Mouse (Mus musculus) layer of hippocampus, postnatal 10 days (tissue): Measurements from ENCODE around the gene Dnajc4. TPM values are rescaled to one million over a fixed set of nuclear protein-coding genes. Genes with fewer than 3 reads are reported as not detected.
"Not testable (repeated sequence)": the region's sequence is repeated elsewhere in the genome, so short reads cannot be mapped to it uniquely, and the experiment has no call there.

Source experiments
- DNase-seq, 2 experiments: peaks; one replicate each; pipeline ENCODE4 v3.0.0; 2021; ENCODE audit warnings: low spot score in 2 of 2
- total RNA-seq, 2 experiments: library from RNA; stranded (reverse); gene quantifications; 2 replicates each; pipeline ENCODE4 v1.2.3; 2021

Dnajc4 gene
- total RNA-seq, 2 experiments from 2014 or later = 18.1 to 21.5 TPM

DNA sequence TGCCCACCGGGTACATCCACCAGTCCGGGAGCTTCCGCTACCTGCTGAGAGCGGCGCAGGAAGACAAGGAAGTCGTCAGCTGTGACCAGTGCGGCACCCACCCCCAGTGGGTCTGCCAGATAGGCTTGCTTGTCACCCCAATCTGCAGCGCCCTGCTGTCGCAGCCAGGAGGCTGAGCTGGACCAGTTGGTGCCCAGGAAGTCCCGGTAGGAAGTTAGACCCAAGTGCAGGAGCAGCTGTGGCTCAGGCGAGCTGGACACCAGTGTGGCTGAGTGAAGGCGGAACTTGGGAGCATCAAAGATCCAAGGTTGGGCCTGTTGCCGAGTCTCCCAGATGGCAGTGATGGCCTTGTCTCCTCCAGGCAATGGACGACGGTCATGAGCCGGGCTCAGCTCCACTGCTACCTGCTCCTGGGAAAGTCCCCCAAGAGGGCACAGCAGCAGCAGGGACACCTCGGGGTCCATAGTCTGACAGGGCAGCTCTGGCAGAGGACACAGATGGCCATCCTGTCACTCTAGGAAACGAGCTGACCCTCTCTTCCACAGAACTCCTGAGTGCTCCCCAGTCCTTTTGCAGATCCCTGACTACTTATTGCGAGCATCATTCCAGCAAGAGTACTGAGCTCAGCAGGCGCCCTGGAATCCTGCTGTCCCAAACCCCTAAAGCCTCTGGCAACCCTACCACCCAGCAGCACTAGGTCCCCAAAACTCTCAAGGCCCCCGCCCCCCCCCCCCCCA, 3.1 kb upstream of the Dnajc4 start:
- DNase-seq = no peak

- DNase-seq = no peak
Measured at GRCm38 (mm10) chr19:6994489-6994888, 2.1 kb upstream of the Dnajc4 start.

GRCm38 (mm10) chr19:6994002-6994401, 1.6 kb upstream of the Dnajc4 start:
- DNase-seq = no peak

DNA sequence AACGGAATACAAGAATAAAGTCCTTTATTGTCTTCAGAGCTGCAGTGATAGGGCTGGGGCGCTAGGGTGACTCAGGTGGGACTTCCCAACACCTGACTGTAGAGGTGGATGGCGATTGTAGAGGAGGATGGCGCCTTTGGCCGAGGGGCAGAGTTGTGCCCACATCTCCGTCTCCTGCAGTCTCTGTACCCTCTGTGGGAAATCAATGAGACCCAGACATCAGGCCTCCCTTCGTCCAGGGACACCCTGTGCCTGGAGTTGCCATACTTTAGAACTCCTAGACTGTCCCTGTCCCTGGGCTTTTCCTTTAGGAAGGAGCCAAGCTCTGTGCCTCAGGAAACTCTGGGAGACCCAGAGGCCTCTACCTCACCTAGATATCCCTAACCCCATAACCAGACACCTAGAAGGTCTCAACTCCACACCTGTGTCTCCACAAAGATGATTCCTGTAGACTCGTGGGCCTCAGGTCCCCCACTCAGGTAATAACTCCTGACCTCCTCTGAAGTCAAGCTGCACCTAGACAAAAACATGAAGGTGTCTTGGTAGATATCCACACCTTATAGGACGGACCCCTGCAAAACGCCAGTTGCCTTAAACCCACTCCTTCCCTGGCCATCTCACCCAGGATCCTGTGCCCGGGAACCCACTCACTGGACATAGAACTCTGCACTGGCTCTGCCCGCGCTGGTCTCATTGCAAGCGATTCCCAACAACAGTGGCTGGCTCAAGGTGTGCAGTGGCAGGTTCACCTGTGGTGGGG, 819 bp upstream of the Dnajc4 start:
- no peak for DNase-seq

- not testable (repeated sequence) for DNase-seq
Measured at GRCm38 (mm10) chr19:6991166-6991565, 1.2 kb downstream of the Dnajc4 start.

DNA sequence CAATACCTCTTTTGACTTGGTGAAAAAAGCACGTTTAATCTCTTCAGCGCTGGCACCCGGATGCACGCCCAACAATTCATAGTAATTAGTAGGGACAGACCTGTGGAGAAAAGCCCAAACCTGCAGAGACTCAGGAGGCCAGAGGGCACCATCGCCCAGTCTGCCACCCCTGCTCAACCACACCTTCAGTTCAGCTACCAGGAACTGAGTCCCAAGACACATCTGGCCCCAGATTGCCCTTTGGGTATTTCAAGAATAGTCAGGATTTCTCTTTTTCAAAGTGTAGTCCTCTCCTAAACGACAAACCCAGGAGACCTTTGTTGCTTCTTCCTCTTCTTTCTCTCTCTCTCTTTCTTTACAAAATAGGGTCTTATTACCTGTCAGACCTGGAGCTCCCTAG, 1.7 kb downstream of the Dnajc4 start:
- no peak for DNase-seq

- no peak for DNase-seq
Measured at GRCm38 (mm10) chr19:6989251-6989650, 3.1 kb downstream of the Dnajc4 start.

DNA sequence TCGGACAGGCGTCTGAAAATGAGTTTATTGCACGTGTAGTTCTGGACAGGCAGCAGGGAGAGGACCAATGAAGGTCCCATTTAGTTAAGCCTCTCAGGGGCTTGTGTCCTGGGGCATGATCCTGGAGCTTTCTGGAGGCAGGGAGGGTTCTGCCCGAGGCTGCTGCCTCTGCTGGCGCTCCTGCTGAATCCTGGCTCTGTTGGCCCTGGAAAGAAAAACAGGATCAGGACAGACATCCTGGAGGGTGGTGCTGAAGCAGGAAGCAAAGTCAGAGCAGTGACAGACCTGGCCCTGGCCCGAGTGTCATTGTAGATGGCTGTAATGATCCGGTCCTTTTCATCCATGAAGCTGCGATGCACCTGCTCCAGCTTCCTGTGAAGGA, 4.5 kb downstream of the Dnajc4 start:
- no peak for DNase-seq

- peak; percentile 60 to 76 for DNase-seq
Measured at GRCm38 (mm10) chr19:6987061-6987903, 5.1 kb downstream of the Dnajc4 start, which contains the start of gene Vegfb. Gene Vegfb, minus strand, starts transcription at chr19:6987651.

DNA sequence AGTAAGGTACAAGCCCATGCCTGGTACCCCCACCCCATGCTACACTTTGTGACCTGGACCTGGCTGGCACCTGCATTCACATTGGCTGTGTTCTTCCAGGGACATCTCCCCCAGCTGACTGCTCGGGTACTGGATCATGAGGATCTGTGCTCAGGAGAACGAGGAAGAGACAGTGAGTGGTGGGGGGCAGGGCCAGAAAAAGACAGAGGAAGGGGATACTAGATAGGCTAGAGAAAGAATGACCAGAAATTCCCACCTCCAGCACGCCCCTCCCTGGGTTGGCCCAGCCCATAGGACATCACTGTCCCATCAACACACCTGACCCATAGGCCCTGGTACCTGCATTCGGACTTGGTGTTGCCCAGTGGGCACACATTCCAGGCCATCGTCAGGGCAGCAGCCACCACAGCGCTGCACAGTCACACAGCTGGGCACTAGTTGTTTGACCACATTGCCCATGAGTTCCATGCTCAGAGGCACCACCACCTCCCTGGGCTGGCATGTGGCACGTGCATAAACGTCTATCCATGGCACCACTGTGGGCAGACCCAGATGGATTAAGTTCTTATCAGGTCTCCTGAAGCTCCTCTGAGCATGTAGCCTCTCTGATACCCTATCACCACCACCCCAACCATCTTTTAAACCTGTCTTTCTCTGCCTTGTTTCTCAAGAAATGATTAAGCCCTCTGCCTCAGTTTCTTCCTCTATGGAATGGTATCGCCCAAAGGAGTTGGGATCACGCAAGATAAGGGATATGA, 6.2 kb downstream of the Dnajc4 start:
- no peak for DNase-seq

DNA sequence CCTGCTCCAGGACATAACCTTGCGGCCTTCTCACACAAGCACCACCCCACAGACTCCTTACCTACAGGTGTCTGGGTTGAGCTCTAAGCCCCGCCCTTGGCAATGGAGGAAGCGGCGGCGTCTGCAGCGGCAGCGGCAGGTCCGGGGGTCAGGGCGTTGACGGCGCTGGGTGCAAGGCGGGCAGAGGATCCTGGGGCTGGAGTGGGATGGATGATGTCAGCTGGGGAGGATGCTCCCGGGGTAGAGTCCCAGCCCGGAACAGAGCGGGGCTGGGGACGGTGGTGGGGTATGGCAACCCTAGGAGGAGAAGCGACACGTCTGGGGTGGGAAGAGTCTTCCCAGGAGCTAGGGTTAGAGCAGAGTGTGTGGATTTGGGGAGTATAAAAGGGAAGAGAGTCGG, 7.1 kb downstream of the Dnajc4 start:
- DNase-seq = no peak

DNA sequence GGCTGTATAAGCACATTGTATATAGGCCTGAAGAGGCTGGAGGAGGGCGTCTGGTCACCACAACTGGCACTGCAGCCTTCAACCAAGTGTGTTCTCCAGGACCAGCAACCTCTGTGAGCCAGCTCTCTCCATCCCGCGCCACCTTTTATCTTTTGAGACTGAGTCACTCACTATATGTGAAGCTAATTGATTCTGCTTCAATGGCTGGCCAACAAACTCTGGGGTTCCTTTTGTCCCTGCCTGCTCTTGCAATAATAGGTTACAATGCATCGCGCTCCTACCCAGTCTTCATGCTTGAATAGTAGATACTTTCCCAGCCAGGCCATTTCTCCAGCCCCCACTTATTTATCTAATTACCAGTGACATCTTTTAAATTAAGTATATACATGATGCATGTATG, 8.8 kb downstream of the Dnajc4 start:
- DNase-seq = no peak

DNA sequence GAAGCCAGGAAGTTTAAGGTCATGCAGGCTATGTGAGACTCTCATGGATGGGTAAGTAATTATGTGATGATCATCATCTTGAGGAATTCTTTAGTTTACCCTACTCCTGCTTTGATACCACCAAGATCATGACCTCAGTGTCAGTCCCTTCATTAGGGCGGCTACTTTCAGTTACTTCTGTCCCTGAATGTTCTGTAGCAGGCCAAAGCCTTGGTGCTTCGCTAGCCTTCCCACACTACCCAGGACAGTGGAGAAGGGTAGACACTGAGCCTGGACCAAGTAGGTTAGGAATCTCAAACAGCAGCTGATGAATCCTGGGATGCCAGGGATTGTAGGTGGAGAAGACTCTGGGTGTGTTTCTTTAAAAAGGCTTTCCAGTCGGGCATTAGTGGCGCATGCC, 10.9 kb downstream of the Dnajc4 start:
- no peak for DNase-seq

DNA sequence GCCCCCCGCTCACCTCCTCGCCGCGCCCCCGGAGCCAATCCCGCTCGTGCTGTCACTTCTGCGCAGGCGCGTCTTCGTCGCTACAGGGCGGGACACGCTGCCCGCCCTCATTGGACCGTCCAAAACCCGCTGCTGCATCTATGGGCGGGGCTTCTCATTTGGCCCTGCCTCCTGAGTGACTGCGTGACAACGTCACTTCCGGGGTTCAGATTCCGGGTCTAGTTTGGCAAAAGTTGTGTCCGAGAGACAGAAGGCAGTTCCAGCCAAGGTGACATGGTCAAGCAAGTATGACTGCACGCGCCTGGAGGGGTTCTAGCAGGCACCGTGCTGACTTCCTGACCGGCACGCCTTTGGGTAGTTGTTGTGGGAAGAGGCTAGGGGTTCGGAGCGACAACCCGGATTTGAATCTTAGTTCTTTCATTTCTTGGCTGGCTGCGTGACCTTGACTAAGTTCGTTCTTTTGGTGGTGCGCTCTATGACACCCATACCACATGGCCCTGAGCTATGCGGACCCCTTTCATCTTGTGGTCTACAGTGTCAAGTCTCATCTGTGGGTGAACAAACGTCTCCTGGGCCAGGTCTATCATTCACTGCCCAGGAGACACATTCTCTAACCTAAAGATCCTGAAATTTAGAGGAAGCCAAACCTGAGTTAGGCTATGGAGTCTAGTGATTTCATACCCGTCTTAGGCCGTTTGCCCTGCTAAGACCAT, 11.8 kb downstream of the Dnajc4 start, which contains the start of gene Fkbp2:
TSS of gene Fkbp2 (minus strand) at position 121 of the 713 bp plus-strand sequence.
- DNase-seq = peak; percentile 99

GRCm38 (mm10) chr19:6979486-6980380, 12.6 kb downstream of the Dnajc4 start:
- peak; percentile 99 to 100 for DNase-seq

DNA sequence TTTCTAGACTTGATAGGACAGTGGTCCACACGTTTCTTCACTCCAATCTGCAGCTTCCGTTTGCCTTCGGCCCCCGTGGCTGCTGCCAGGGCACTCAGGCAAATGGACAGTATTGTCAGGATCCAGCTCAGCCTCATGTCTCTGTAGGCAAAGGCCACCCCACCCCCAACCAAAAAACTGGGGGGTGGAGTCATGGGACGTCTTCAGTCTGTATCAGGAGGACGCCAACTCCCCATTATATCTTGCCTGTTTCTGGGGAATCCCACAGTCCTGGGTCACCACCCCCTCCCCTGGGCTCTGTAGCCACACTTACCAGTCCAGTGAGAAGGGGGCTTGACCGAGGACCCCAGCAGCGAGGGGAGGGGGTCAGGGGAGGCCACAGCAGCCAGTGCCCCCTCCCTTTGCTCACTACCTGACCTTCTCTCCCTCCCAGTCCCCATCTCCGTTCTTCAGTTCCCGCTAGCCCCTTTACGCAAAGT, 13.3 kb downstream of the Dnajc4 start:
- DNase-seq = peak; percentile 32 to 52

DNA sequence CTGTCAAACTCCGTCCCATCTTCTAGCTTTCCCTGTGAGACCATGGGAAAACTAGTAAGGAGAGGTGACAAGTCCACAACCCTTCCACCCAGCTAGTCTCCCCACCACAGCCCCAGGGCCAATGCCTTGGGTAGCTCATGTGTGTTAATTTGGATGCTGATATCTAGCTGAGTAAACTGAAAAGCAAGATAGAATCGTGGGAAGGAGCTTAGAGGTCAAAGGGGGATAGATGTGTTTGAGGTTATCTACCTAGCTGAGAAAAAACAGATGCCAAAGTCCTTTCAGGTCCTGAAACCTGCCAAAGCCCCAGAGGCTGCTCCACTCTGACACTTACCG, 13.8 kb downstream of the Dnajc4 start:
- no peak for DNase-seq

DNA sequence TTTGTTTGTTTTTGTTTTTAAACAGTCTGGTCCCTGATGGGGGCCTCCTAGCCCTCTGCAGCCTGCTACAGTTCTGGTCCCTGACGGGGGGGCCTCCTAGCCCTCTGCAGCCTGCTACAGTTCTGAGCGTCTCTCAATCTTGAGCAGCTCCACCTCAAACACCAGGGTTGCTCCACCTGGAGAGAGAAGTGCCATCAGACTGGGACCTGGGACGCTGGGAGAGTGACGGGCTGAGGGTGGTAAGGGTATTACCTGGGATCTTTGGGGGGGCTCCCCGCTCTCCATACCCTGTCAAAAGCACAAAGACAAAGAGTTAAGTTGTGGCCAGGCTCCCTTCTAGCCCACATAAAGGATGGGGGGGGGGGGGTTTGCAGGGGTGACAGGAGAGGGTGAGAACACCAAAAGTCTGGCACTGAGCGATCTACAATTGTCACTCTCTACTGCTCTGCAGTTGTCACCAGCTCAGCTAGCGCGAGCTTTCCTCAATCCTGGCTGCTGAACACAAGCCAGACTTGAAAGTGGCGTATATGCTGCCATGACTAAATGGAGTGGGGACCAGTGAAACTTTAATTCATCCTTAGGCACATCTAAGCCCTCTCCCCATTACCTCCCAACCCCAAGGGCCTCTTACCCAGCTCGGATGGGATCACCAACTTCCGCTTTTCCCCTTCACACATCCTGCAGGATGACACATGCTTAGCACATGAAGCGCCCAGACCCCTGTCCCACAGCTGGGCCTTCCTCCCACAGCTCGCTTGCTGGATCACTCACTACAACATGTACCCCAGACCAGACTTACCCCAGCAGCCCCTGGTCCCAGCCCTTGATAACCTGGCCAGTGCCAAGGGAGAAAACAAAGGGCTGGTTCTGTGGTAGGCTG, 14.4 kb downstream of the Dnajc4 start:
- DNase-seq = peak in 1 of 2 experiments; percentile 40
